Mouse (Mus musculus): ENCODE data around the gene Epdr1.

Gene Epdr1

DNA sequence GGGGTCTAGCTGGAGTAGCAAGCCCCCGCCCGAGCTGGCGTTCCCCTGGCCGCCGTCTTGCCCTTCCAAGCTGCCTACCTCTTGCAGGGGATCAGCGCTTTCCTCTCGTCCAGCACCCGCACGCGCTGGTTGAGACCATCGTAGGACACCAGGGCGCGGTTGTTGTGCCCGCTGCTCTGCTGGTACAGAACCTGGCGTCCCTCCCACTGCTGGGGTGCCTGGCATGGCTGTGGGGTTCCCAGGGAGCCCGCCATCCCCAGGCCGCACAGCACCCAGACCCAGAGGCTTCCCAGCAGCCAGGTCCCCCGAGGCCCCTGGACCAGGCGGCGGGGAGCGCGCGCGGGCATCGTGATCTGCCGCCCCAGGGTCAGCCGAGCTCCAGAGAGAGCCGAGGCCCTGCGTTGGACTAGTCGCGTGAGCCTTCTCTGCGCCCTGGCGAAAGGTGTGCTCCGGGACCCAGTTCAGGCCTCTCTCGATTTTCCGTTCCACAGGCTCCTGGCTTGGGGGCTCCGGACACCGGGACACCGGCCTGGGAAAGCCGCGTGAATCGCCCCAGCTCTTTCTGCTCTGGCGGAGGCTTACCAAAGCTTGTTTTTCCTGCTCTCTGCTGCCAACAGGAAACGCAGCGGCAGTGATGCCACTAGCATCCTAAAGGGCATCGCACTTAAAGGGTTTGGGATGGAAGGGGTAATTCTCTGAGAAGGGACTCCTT is at the start of gene Epdr1:
Epdr1 (minus strand) TSS at position 712 of the 712 bp plus-strand sequence.
- peak; percentile 7 to 33 for DNase-seq (ENCODE audit: low spot score in 2 of 2)

GRCm38 (mm10) chr13:19668355-19669140 is 48.8 kb upstream of the Epdr1 start:
- DNase-seq (ENCODE audit: low spot score in 2 of 2), result no peak

GRCm38 (mm10) chr13:19652405-19652804 is 32.7 kb upstream of the Epdr1 start:
- DNase-seq (ENCODE audit: low spot score in 2 of 2), result no peak

- DNase-seq (ENCODE audit: low spot score in 2 of 2), result no peak
These were observed 30.1 kb upstream of the Epdr1 start for GRCm38 (mm10) chr13:19649824-19650223.

- DNase-seq (ENCODE audit: low spot score in 2 of 2), result no peak
These were observed 24.5 kb upstream of the Epdr1 start for GRCm38 (mm10) chr13:19644225-19644624.

DNA sequence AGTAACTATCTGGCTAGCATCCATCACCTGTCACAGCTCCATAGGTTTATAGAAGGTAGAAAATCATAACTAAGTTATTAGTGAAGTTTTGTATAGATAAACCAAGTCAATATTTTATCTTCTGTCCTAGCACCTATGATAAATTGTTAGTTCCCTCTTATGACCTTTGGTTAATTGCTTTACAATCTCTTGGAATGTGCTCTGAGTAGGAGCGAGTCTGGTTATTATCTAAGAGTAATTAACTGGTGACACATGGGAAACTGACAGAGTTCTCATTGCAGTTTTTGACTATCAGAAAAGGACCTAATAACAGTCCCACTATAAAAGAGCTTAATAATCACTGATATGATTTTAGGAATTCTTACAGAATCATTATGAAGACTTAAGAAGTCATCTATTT is 23.8 kb upstream of the Epdr1 start:
- no peak for DNase-seq (ENCODE audit: low spot score in 2 of 2)

DNA sequence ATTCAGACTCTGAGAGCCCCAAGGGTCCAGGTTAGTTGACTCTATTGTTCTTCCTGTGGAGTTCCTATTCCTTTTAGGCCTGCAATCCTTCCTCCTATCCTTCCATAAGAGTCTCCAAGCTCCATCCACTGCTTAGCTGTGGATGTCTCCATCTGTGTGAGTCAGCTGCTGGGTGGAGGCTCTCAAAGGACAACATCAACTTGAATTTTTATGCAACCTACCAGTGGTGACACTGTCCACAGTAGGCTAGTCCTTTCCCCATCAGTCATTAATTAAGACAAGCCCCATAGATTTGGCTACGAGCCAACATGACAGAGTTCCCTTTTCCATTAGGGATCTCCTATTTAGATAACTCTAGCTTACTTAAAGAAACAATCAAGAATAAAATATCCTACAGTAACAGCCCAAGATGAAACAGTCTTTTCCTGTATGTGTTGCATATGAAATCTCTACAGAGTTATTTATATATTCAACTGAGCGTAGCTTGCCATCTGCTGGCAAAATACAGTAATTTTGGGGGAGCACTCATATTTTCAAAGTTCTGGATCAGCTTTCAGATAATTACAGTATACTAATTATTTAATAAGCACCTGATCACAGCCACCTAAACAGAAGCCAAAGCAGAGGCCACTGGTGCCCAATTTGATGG is 20.6 kb upstream of the Epdr1 start:
- no peak for DNase-seq (ENCODE audit: low spot score in 2 of 2)

GRCm38 (mm10) chr13:19636131-19636530 is 16.4 kb upstream of the Epdr1 start:
- no peak for DNase-seq (ENCODE audit: low spot score in 2 of 2)

GRCm38 (mm10) chr13:19630768-19631709 is 11.3 kb upstream of the Epdr1 start:
- no peak for DNase-seq (ENCODE audit: low spot score in 2 of 2)

- DNase-seq (ENCODE audit: low spot score in 2 of 2), result no peak
These were observed 6.7 kb upstream of the Epdr1 start for GRCm38 (mm10) chr13:19626473-19626872.

DNA sequence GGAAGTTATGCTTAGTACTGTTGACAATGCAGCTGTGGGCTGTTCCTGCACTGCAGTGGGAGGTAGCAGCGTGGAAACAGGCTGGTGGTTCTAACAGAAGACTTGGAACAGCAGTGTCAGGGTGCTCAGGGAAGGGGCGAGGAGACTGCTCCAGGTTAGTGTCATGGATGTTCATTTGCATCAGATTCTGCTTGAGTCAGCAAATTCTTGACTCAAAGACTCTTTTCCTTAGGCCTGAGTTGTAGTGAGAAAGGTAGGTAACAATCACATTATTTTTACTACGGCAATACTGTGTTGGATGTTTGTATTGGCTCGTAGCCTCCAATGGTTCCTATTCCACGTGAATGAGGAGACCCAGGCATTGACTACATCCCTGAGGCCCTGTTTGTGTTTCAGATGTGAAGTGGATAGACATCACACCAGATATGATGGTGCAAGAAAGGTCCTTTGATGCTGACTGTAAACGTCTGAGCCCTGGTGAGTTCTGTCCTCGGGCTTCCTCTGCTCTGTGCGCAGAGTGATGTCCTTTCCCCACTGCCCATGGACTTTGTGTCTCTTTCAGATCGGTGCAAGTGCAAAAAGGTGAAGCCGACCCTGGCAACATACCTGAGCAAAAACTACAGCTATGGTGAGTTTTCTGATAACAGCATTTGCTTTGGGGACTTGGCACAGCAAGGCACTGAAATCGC is 5.0 kb upstream of the Epdr1 start:
- no peak for DNase-seq (ENCODE audit: low spot score in 2 of 2)

GRCm38 (mm10) chr13:19623228-19623905 is 3.6 kb upstream of the Epdr1 start:
- no peak for DNase-seq (ENCODE audit: low spot score in 2 of 2)

DNA sequence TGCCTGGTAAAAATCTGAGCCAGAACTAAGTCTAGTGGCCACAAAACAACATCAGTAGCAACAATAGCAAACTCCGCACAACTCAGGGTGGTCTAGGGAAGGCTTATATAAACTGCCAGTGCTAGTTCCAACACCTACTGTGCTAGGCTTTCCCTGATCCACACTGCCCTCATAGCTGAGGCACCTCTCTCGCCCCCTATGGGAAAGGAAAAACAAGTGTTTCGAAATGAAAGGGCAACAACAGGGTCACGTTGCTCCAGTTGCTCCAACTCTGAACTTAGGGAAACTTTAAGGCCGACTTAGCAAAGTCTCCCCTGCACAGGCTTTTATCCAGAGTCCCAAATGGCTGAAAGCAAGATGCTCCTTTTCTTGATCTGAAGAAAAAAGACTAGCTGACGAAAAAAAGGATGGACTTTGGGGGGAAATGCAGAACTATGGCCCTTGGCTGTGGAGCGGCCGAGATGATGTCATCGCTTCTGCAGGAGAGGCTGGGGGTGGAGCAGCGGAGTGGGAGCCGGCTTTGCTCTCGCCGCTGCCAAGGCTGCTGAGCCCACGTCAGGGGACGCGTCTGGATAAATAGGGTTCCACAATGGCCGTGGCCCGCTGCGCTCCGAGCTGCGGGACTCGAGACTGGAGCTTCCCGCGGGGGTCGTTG is 3.0 kb upstream of the Epdr1 start, which contains the start of gene Sfrp4:
Sfrp4 (plus strand) TSS at position 532 of the 655 bp plus-strand sequence.
- peak in 1 of 2 experiments; percentile 9 for DNase-seq (ENCODE audit: low spot score in 2 of 2)

- DNase-seq (ENCODE audit: low spot score in 2 of 2), result no peak
These were observed 899 bp downstream of the Epdr1 start for GRCm38 (mm10) chr13:19618841-19619215.

- DNase-seq (ENCODE audit: low spot score in 2 of 2), result no peak
These were observed 1.6 kb downstream of the Epdr1 start for GRCm38 (mm10) chr13:19618081-19618480.

DNA sequence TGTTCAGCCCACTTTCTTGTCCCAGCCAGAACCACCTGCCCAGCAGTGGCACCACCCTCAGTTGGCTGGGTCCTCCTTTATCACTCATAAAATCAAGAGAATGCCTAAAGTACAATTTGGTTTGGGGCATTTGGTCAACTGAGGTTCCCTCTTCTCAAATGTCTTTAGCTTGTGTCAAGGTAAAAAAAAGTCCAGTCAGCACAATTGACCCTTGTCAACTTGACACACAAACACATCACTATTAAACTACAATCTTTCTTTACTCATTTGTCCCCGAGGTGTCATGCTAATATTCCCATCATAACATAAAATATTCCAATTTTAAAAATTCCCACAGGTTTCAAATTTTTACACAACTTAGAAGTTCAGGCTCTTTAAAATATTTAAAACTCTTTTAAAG is 5.4 kb downstream of the Epdr1 start:
- DNase-seq (ENCODE audit: low spot score in 2 of 2), result no peak

DNA sequence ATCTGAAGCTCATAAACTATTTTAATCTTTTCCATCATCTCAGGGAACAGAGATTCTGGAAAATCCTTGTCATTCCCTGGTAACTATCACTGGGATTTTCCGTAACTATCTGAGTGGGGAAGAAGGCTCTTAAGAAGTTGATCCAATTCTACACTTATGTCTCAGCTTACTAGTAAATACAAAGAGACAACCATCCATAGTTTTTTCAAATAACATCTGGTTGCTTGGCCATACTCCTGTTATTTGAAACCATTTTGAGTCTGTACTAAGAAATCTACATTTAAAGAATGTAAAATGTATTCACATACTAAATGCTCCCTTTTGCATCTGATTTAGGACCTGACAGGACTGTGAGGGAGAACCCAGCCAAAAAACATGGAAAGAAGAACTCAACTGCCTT is 6.3 kb downstream of the Epdr1 start:
- no peak for DNase-seq (ENCODE audit: low spot score in 2 of 2)

GRCm38 (mm10) chr13:19612963-19613362 is 6.8 kb downstream of the Epdr1 start:
- DNase-seq (ENCODE audit: low spot score in 2 of 2), result no peak

DNA sequence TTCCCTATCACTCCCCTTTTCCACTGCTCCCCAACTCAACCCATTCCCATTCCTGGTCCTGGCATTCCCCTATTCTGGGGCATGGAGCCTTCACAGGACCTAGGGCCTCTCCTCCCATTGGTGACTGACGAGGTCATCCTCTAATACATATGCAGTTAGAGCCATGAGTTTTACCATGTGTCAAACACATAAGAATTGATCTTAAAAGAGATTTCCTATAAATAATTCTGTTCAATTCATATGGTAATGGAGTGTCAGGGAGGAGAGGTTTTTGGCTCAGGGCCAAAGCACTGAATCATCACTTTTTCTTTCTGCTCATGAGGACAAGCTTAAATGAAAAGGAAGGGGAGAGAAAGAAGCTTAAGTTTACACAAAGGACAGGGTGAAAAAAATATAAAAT is 7.4 kb downstream of the Epdr1 start:
- DNase-seq (ENCODE audit: low spot score in 2 of 2), result no peak

- no peak for DNase-seq (ENCODE audit: low spot score in 2 of 2)
These were observed 11.6 kb downstream of the Epdr1 start for GRCm38 (mm10) chr13:19608120-19608519.

Data from urinary bladder, adult 18-20 months (tissue).